Mouse (Mus musculus) embryo, embryonic 10 days (tissue): ENCODE measurements at regions not wholly inside any gene's neighbourhood (a gene's known extent, or its start where the extent isn't known, plus 50 kb on each side); places are given as distances from the start of the nearest gene placed in this dataset.

Experiments
- DNase-seq: peaks from one replicate; pipeline ENCODE4 v3.0.0-alpha.2; 2015; ENCODE audit warnings: low spot score

- DNase-seq, result no peak
Observed at GRCm38 (mm10) chr14:25371661-25372060, 87.3 kb upstream of the Zmiz1 start.

GRCm38 (mm10) chr14:25372581-25372980 lies 86.4 kb upstream of the Zmiz1 start:
- peak; percentile 33 for DNase-seq

GRCm38 (mm10) chr14:25373167-25373566 lies 85.8 kb upstream of the Zmiz1 start:
- DNase-seq, result no peak

GRCm38 (mm10) chr14:25375001-25375400 lies 84.0 kb upstream of the Zmiz1 start:
- no peak for DNase-seq

GRCm38 (mm10) chr14:25377091-25377490 lies 81.9 kb upstream of the Zmiz1 start:
- peak; percentile 29 for DNase-seq

- no peak for DNase-seq
Observed at GRCm38 (mm10) chr14:25377554-25377899, 81.5 kb upstream of the Zmiz1 start.

GRCm38 (mm10) chr14:25377900-25378716 lies 80.9 kb upstream of the Zmiz1 start:
- peak; percentile 95 for DNase-seq

GRCm38 (mm10) chr14:25378717-25379224 lies 80.2 kb upstream of the Zmiz1 start:
- peak; percentile 68 for DNase-seq

GRCm38 (mm10) chr14:25383169-25383824 lies 75.7 kb upstream of the Zmiz1 start:
- DNase-seq, result peak; percentile 43

GRCm38 (mm10) chr14:25385644-25386043 lies 73.3 kb upstream of the Zmiz1 start:
- DNase-seq, result no peak

- DNase-seq, result no peak
Observed at GRCm38 (mm10) chr14:25387780-25388179, 71.2 kb upstream of the Zmiz1 start.

GRCm38 (mm10) chr14:25389314-25389713 lies 69.7 kb upstream of the Zmiz1 start:
- DNase-seq, result peak; percentile 44

- DNase-seq, result no peak
Observed at GRCm38 (mm10) chr14:25392412-25392811, 66.6 kb upstream of the Zmiz1 start.

- DNase-seq, result no peak
Observed at GRCm38 (mm10) chr14:25392940-25393339, 66.0 kb upstream of the Zmiz1 start.

- no peak for DNase-seq
Observed at GRCm38 (mm10) chr14:25394931-25395330, 64.1 kb upstream of the Zmiz1 start.

- DNase-seq, result peak; percentile 89
Observed at GRCm38 (mm10) chr14:25396990-25397531, 61.9 kb upstream of the Zmiz1 start.

- DNase-seq, result peak; percentile 89
Observed at GRCm38 (mm10) chr14:25397751-25398150, 61.2 kb upstream of the Zmiz1 start.

GRCm38 (mm10) chr14:25398745-25399144 lies 60.2 kb upstream of the Zmiz1 start:
- DNase-seq, result no peak

GRCm38 (mm10) chr14:25399286-25399685 lies 59.7 kb upstream of the Zmiz1 start:
- no peak for DNase-seq

GRCm38 (mm10) chr14:25401104-25401963 lies 57.7 kb upstream of the Zmiz1 start:
- DNase-seq, result no peak

- DNase-seq, result no peak
Observed at GRCm38 (mm10) chr14:25402409-25402808, 56.6 kb upstream of the Zmiz1 start.

GRCm38 (mm10) chr14:25405191-25405590 lies 53.8 kb upstream of the Zmiz1 start:
- no peak for DNase-seq
